Mouse (Mus musculus) urinary bladder, adult 18-20 months (tissue): ENCODE measurements around the gene Rpl32.

Experiments used
- DNase-seq, 2 experiments: peaks; one replicate each; pipeline ENCODE4 v3.0.0; 2022; ENCODE audit warnings: low spot score in 2 of 2, mixed read lengths in 2 of 2

Gene Rpl32

GRCm38 (mm10) chr6:115768207-115768606 lies 40.3 kb downstream of the Rpl32 start:
- no peak for DNase-seq

GRCm38 (mm10) chr6:115767357-115767756 lies 41.2 kb downstream of the Rpl32 start:
- no peak for DNase-seq

- DNase-seq = no peak
These were observed 44.4 kb downstream of the Rpl32 start for GRCm38 (mm10) chr6:115764179-115764578.

GRCm38 (mm10) chr6:115761995-115762756 lies 46.4 kb downstream of the Rpl32 start, which contains the start of gene Tmem40:
Gene Tmem40, minus strand, starts transcription at chr6:115762410.
- no peak for DNase-seq

GRCm38 (mm10) chr6:115760982-115761381 lies 47.6 kb downstream of the Rpl32 start:
- no peak for DNase-seq

GRCm38 (mm10) chr6:115760137-115760536 lies 48.4 kb downstream of the Rpl32 start:
- DNase-seq = no peak

- DNase-seq = peak in 1 of 2 experiments; percentile 20
These were observed 49.1 kb downstream of the Rpl32 start for GRCm38 (mm10) chr6:115759461-115759860.

- peak; percentile 77 to 79 for DNase-seq
These were observed 49.5 kb downstream of the Rpl32 start for GRCm38 (mm10) chr6:115758981-115759435.

GRCm38 (mm10) chr6:115755536-115755935 lies 53.0 kb downstream of the Rpl32 start:
- no peak for DNase-seq
